Mouse (Mus musculus) left cerebral cortex, postnatal 4 days (tissue): ENCODE results near the gene Crebrf. TPM values are rescaled to one million over a fixed set of nuclear protein-coding genes. Genes with fewer than 3 reads are reported as not detected.

Source experiments
- DNase-seq: peaks from one replicate; pipeline ENCODE4 v3.0.0-alpha.2; 2022
- intact Hi-C: fragments of 180-260 bp; cut with DNase I; formaldehyde crosslinking; loops from one replicate; pipeline ENCODE4 v1.15.1; 2025
- total RNA-seq, 2 experiments: library from RNA; stranded (reverse); gene quantifications; 2 replicates each; pipeline ENCODE4 v1.2.3; 2021

The Crebrf gene
- total RNA-seq, 2 experiments from 2014 or later = 25.8 to 26.5 TPM

GRCm38 (mm10) chr17:26776211-26776610 is 60.8 kb downstream of the Crebrf start:
- intact Hi-C loops = no loop called here
- no peak for DNase-seq

GRCm38 (mm10) chr17:26778001-26778400 is 62.6 kb downstream of the Crebrf start:
- intact Hi-C loops = no loop called here
- no peak for DNase-seq

GRCm38 (mm10) chr17:26778430-26779100 is 63.1 kb downstream of the Crebrf start:
- DNase-seq = no peak
- intact Hi-C loops = no loop called here

GRCm38 (mm10) chr17:26779471-26779870 is 64.0 kb downstream of the Crebrf start:
- intact Hi-C loops = no loop called here

GRCm38 (mm10) chr17:26780750-26781571 is 65.5 kb downstream of the Crebrf start, which contains the start of gene Bnip1:
Gene Bnip1 (plus strand): TSS chr17:26781066.
- peak; percentile 82 for DNase-seq
- intact Hi-C loops = no loop called here

More at GRCm38 (mm10) chr17:26779471-26779870, 64.0 kb downstream of the Crebrf start:
- DNase-seq = no peak

- intact Hi-C loops = no loop called here
- DNase-seq = no peak
These were observed 66.2 kb downstream of the Crebrf start for GRCm38 (mm10) chr17:26781610-26782043.

GRCm38 (mm10) chr17:26784525-26784924 is 69.1 kb downstream of the Crebrf start:
- DNase-seq = no peak
- intact Hi-C loops = no loop called here

- intact Hi-C loops = no loop called here
- DNase-seq = no peak
These were observed 71.1 kb downstream of the Crebrf start for GRCm38 (mm10) chr17:26786586-26786985.

GRCm38 (mm10) chr17:26788986-26789385 is 73.5 kb downstream of the Crebrf start:
- intact Hi-C loops = no loop called here
- no peak for DNase-seq

GRCm38 (mm10) chr17:26789460-26790268 is 74.2 kb downstream of the Crebrf start:
- no peak for DNase-seq
- intact Hi-C loops = loop anchor here (5.0 kb wide), 1 partner anchor 98 kb away; no protein-coding TSS in a partner anchor

GRCm38 (mm10) chr17:26790269-26791214 is 75.1 kb downstream of the Crebrf start:
- intact Hi-C loops = loop anchor here (5.0 kb wide), 1 partner anchor 97 kb away; no protein-coding TSS in a partner anchor
- DNase-seq = no peak

- DNase-seq = no peak
- intact Hi-C loops = loop anchor here (5.0 kb wide), 1 partner anchor 96 kb away; no protein-coding TSS in a partner anchor
These were observed 76.1 kb downstream of the Crebrf start for GRCm38 (mm10) chr17:26791580-26791979.

- no peak for DNase-seq
- intact Hi-C loops = loop anchor here (5.0 kb wide), 1 partner anchor 95 kb away; no protein-coding TSS in a partner anchor
These were observed 76.6 kb downstream of the Crebrf start for GRCm38 (mm10) chr17:26792096-26792495.

GRCm38 (mm10) chr17:26793068-26793765 is 77.8 kb downstream of the Crebrf start:
- no peak for DNase-seq
- intact Hi-C loops = loop anchor here (5.0 kb wide), 1 partner anchor 94 kb away; no protein-coding TSS in a partner anchor

- peak; percentile 56 for DNase-seq
- intact Hi-C loops = loop anchor here (5.0 kb wide), 1 partner anchor 93 kb away; no protein-coding TSS in a partner anchor
These were observed 79.3 kb downstream of the Crebrf start for GRCm38 (mm10) chr17:26794744-26795143.

- no peak for DNase-seq
- intact Hi-C loops = no loop called here
These were observed 79.9 kb downstream of the Crebrf start for GRCm38 (mm10) chr17:26795386-26795785.

GRCm38 (mm10) chr17:26797379-26798128 is 82.1 kb downstream of the Crebrf start:
- intact Hi-C loops = no loop called here

GRCm38 (mm10) chr17:26802886-26803285 is 87.4 kb downstream of the Crebrf start:
- intact Hi-C loops = no loop called here
- no peak for DNase-seq

More at GRCm38 (mm10) chr17:26797379-26798128, 82.1 kb downstream of the Crebrf start:
- DNase-seq = no peak
